Mouse (Mus musculus) CH12.LX (cell line): Measurements from ENCODE around the gene Loxl3. TPM values are rescaled to one million over a fixed set of nuclear protein-coding genes. Genes with fewer than 3 reads are reported as not detected.
A peak's percentile ranks its signal among the peaks of the same experiment; 100 is the strongest.

Source experiments
- DNase-seq: peaks from one replicate; pipeline ENCODE4 v3.0.0-alpha.2; 2013; ENCODE audit errors: extremely low read depth
- H3K27ac ChIP-seq: 2 replicates; pipeline ENCODE4 v1.5.1; 2012; ENCODE audit warnings: low read depth, mild to moderate bottlenecking, control low read depth, moderate library complexity; ENCODE audit not compliant: insufficient read depth
- H3K27me3 ChIP-seq: replicated peaks from 2 replicates; pipeline ENCODE3; 2012; ENCODE audit warnings: inconsistent platforms
- H3K36me3 ChIP-seq, 2 experiments: replicated peaks in 1 of 2; 2 replicates each; pipeline versions ENCODE3 to v1.6.1; 2012; ENCODE audit warnings: inconsistent platforms in 1 of 2, low read length in 1 of 2, mild to moderate bottlenecking in 1 of 2, mixed read lengths in 1 of 2, moderate library complexity in 1 of 2; ENCODE audit not compliant: control insufficient read depth in 1 of 2, insufficient read depth in 1 of 2
- H3K4me1 ChIP-seq, 2 experiments: 2 replicates each; pipeline ENCODE4 v1.6.1; 2012; ENCODE audit warnings: inconsistent platforms in 1 of 2, moderate library complexity in 1 of 2; ENCODE audit not compliant: insufficient read depth in 2 of 2, control insufficient read depth in 1 of 2
- H3K4me2 ChIP-seq: 2 replicates; pipeline ENCODE4 v1.6.1; 2012; ENCODE audit warnings: low read depth, mild to moderate bottlenecking, control low read depth; ENCODE audit not compliant: poor library complexity, insufficient read depth, severe bottlenecking
- H3K4me3 ChIP-seq, 3 experiments: fragments of 150-350 bp in 1 of 3; sonication (generic) in 1 of 3; replicated peaks in 1 of 3; 2 replicates each; pipeline versions ENCODE3 to v1.5.1; 2011 to 2012; ENCODE audit warnings: low read depth in 2 of 3, low read length in 2 of 3, mild to moderate bottlenecking in 2 of 3, moderate library complexity in 2 of 3, control low read depth in 1 of 3, improper control_type of control experiment in 1 of 3, inconsistent platforms in 1 of 3, mixed read lengths in 1 of 3; ENCODE audit not compliant: poor library complexity in 1 of 3
- H3K79me2 ChIP-seq: replicated peaks from 2 replicates; pipeline ENCODE4 v1.6.1; 2012; ENCODE audit warnings: mild to moderate bottlenecking, moderate library complexity; ENCODE audit not compliant: control insufficient read depth, poor library complexity, insufficient read depth, severe bottlenecking; ENCODE audit errors: extremely low read depth
- H3K9ac ChIP-seq: 2 replicates; pipeline ENCODE4 v1.6.1; 2012; ENCODE audit warnings: low read depth, mild to moderate bottlenecking, control low read depth, moderate library complexity; ENCODE audit not compliant: insufficient read depth
- H3K9me3 ChIP-seq: replicated peaks from 2 replicates; pipeline ENCODE3; 2012; ENCODE audit warnings: low read length, inconsistent platforms, mixed read lengths
- BHLHE40 ChIP-seq: IDR thresholded peaks from 2 replicates; pipeline ENCODE4 v1.6.1; 2011; ENCODE audit warnings: mild to moderate bottlenecking, low read depth, low read length, improper control_type of control experiment
- CHD1 ChIP-seq: IDR thresholded peaks from 2 replicates; pipeline ENCODE4 v1.6.1; 2012; ENCODE audit warnings: low read depth, low read length, improper control_type of control experiment, inconsistent platforms
- CHD2 ChIP-seq: IDR thresholded peaks from 2 replicates; pipeline ENCODE4 v1.6.1; 2011; ENCODE audit warnings: low read length, improper control_type of control experiment
- CTCF ChIP-seq, 2 experiments: IDR thresholded peaks in 1 of 2; conservative IDR thresholded peaks in 1 of 2; 2 replicates each; pipeline ENCODE4 v1.5.1; 2011 to 2012; ENCODE audit warnings: low read depth in 2 of 2, low read length in 2 of 2, improper control_type of control experiment in 1 of 2, inconsistent platforms in 1 of 2, mild to moderate bottlenecking in 1 of 2, moderate library complexity in 1 of 2
- ELF1 ChIP-seq: IDR thresholded peaks from 2 replicates; pipeline ENCODE4 v1.6.1; 2014; ENCODE audit warnings: low read depth, mild to moderate bottlenecking, inconsistent platforms, low read length, improper control_type of control experiment
- EP300 ChIP-seq: IDR thresholded peaks from 2 replicates; pipeline ENCODE4 v1.6.1; 2011; ENCODE audit warnings: low read length, improper control_type of control experiment
- ETS1 ChIP-seq: conservative IDR thresholded peaks from 2 replicates; pipeline ENCODE4 v1.6.1; 2012; ENCODE audit warnings: low read depth, mild to moderate bottlenecking, inconsistent platforms, low read length, improper control_type of control experiment, moderate library complexity
- GABPA ChIP-seq: IDR thresholded peaks from 2 replicates; pipeline ENCODE4 v1.6.1; 2012; ENCODE audit warnings: low read depth, low read length, improper control_type of control experiment, inconsistent platforms; ENCODE audit not compliant: insufficient replicate concordance
- HCFC1 ChIP-seq: IDR thresholded peaks from 2 replicates; pipeline ENCODE4 v1.6.1; 2012; ENCODE audit warnings: low read depth, mild to moderate bottlenecking, inconsistent platforms, low read length, improper control_type of control experiment
- IRF4 ChIP-seq: IDR thresholded peaks from 2 replicates; pipeline ENCODE4 v1.6.1; 2014; ENCODE audit warnings: low read depth, mild to moderate bottlenecking, inconsistent platforms, low read length, improper control_type of control experiment
- JUN ChIP-seq: IDR thresholded peaks from 2 replicates; pipeline ENCODE4 v1.6.1; 2011; ENCODE audit warnings: low read depth, mild to moderate bottlenecking, low read length, improper control_type of control experiment, moderate library complexity; ENCODE audit not compliant: insufficient read depth
- JUND ChIP-seq: conservative IDR thresholded peaks from 2 replicates; pipeline ENCODE4 v1.6.1; 2011; ENCODE audit warnings: low read depth, low read length, improper control_type of control experiment
- KAT2A ChIP-seq: IDR thresholded peaks from 2 replicates; pipeline ENCODE4 v1.6.1; 2012; ENCODE audit warnings: low read length, improper control_type of control experiment, inconsistent platforms; ENCODE audit not compliant: insufficient replicate concordance
- MAFK ChIP-seq: IDR thresholded peaks from 2 replicates; pipeline ENCODE4 v1.6.1; 2011; ENCODE audit warnings: low read length, improper control_type of control experiment; ENCODE audit not compliant: insufficient replicate concordance
- MAX ChIP-seq: IDR thresholded peaks from 2 replicates; pipeline ENCODE4 v1.6.1; 2011; ENCODE audit warnings: low read length, improper control_type of control experiment
- MAZ ChIP-seq: IDR thresholded peaks from 2 replicates; pipeline ENCODE4 v1.6.1; 2012; ENCODE audit warnings: low read depth, mild to moderate bottlenecking, inconsistent platforms, low read length, improper control_type of control experiment, moderate library complexity
- MEF2A ChIP-seq: IDR thresholded peaks from 2 replicates; pipeline ENCODE4 v1.6.1; 2014; ENCODE audit warnings: low read depth, mild to moderate bottlenecking, inconsistent platforms, low read length, improper control_type of control experiment, borderline replicate concordance
- MYC ChIP-seq: IDR thresholded peaks from 2 replicates; pipeline ENCODE4 v1.6.1; 2011; ENCODE audit warnings: low read depth, mild to moderate bottlenecking, improper control_type of control experiment, low read length
- NELFE ChIP-seq: IDR thresholded peaks from 2 replicates; pipeline ENCODE4 v1.6.1; 2011; ENCODE audit warnings: low read depth, low read length, improper control_type of control experiment
- POLR2A ChIP-seq: IDR thresholded peaks from 2 replicates; pipeline ENCODE4 v1.6.1; 2011; ENCODE audit warnings: low read depth, mild to moderate bottlenecking, improper control_type of control experiment, low read length
- POLR2AphosphoS2 ChIP-seq: IDR thresholded peaks from 2 replicates; pipeline ENCODE4 v1.6.1; 2011; ENCODE audit warnings: low read depth, low read length, improper control_type of control experiment
- RAD21 ChIP-seq: IDR thresholded peaks from 2 replicates; pipeline ENCODE4 v1.6.1; 2011; ENCODE audit warnings: low read depth, mild to moderate bottlenecking, low read length, improper control_type of control experiment, moderate library complexity
- RCOR1 ChIP-seq: conservative IDR thresholded peaks from 2 replicates; pipeline ENCODE4 v1.6.1; 2012; ENCODE audit warnings: low read depth, mild to moderate bottlenecking, inconsistent platforms, low read length, improper control_type of control experiment
- SIN3A ChIP-seq: IDR thresholded peaks from 2 replicates; pipeline ENCODE4 v1.6.1; 2012; ENCODE audit warnings: low read length, improper control_type of control experiment, inconsistent platforms
- SMC3 ChIP-seq: IDR thresholded peaks from 2 replicates; pipeline ENCODE4 v1.6.1; 2011; ENCODE audit warnings: low read depth, low read length, improper control_type of control experiment
- TBP ChIP-seq: conservative IDR thresholded peaks from 2 replicates; pipeline ENCODE4 v1.6.1; 2011; ENCODE audit warnings: low read depth, low read length, improper control_type of control experiment
- UBTF ChIP-seq: IDR thresholded peaks from 2 replicates; pipeline ENCODE4 v1.6.1; 2012; ENCODE audit warnings: low read depth, mild to moderate bottlenecking, inconsistent platforms, low read length, improper control_type of control experiment, moderate library complexity
- USF1 ChIP-seq: IDR thresholded peaks from 2 replicates; pipeline ENCODE4 v1.6.1; 2014; ENCODE audit warnings: low read depth, mild to moderate bottlenecking, inconsistent platforms, low read length, improper control_type of control experiment
- USF2 ChIP-seq: conservative IDR thresholded peaks from 2 replicates; pipeline ENCODE4 v1.6.1; 2011; ENCODE audit warnings: low read depth, low read length, improper control_type of control experiment
- ZC3H11A ChIP-seq: IDR thresholded peaks from 2 replicates; pipeline ENCODE4 v1.6.1; 2012; ENCODE audit warnings: low read depth, mild to moderate bottlenecking, inconsistent platforms, low read length, improper control_type of control experiment
- ZKSCAN1 ChIP-seq: IDR thresholded peaks from 2 replicates; pipeline ENCODE4 v1.6.1; 2012; ENCODE audit warnings: low read depth, inconsistent platforms, low read length, improper control_type of control experiment, borderline replicate concordance
- ZMIZ1 ChIP-seq: IDR thresholded peaks from 2 replicates; pipeline ENCODE4 v1.6.1; 2012; ENCODE audit warnings: low read depth, mild to moderate bottlenecking, inconsistent platforms, low read length, improper control_type of control experiment
- dilution Hi-C: fragments of 300-500 bp; cut with MboI; formaldehyde crosslinking; loops from 2 replicates; pipeline ENCODE4 v1.14.3; 2020; ENCODE audit warnings: low sequenced_read_pairs; ENCODE audit not compliant: extremely low pct_unique_long_range_greater_than_20kb, extremely low pct_ligation_motif_present
- in situ Hi-C: fragments of 300-500 bp; cut with MboI; formaldehyde crosslinking; loops from 3 replicates; pipeline ENCODE4 v1.14.3; 2019; ENCODE audit warnings: low sequenced_read_pairs, low pct_ligation_motif_present, low pct_unique_long_range_greater_than_20kb, mixed read lengths
- polyA plus RNA-seq: library from polyadenylated mRNA; unstranded; fragments of >175 nt; gene quantifications from 2 replicates; pipeline ENCODE4 v1.2.1, GENCODE M21; 2012; ENCODE audit warnings: low read depth; ENCODE audit not compliant: insufficient read length
- total RNA-seq, 2 experiments: library from RNA; depleted of rRNA; stranded (reverse); fragments of 300-350 nt in 1 of 2; fragments of >200 nt in 1 of 2; gene quantifications; 2 replicates each; pipeline ENCODE4 v1.2.3; 2012 to 2014

Loxl3 gene
- total and polyA plus RNA-seq, 3 experiments, result 0.05 to 0.93 (median 0.74) TPM

- TF ChIP-seq GABPA (peak; percentile 69; the same call in 1 of the 2 replicates), MEF2A (peak; percentile 83; the same call in 1 of the 2 replicates), HCFC1 (peak; percentile 97), CHD2 (no peak; the same call in 1 of the 2 replicates), JUN (no peak)
These were observed 20.3 kb downstream of the Loxl3 start, which contains the start of gene Aup1 (continued) for GRCm38 (mm10) chr6:83054074-83054851.

DNA sequence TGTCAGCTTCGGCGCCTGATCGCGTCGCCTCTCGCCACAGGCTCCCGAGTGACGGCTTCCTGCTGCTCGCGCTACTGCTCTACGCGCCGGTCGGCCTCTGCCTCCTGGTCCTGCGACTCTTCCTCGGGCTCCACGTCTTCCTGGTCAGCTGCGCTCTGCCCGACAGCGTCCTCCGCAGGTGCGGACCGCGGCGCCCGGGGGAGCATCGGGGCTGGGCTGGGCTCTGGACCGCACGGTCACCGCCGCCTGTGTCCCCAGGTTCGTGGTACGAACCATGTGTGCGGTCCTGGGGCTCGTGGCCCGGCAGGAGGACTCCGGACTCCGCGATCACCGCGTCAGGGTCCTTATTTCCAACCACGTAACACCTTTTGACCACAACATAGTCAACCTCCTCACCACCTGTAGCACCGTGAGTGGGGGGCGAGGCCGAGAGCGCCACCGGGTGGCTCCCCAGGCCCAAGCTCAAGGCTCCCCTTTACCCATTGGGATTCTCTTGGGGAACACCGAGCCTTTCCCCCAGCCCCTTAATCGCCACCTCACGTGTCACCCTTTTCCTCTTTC lies 21.0 kb downstream of the Loxl3 start, which contains the start of gene Htra2:
Htra2 (minus strand) TSS at position 403 of the 561 bp plus-strand sequence.
- dilution Hi-C loops, result no loop called here
- in situ Hi-C loops, result no loop called here
- Histone ChIP-seq H3K27ac (peak within 1 kb of the TSS; percentile 73), H3K9me3 (no peaks in the 10 kb centered on the region), H3K9ac (peak within 1 kb of the TSS; percentile 93), H3K4me1 (peaks cover 8 to 43% of the 10 kb centered on the region in 2 experiments), H3K27me3 (no peaks in the 10 kb centered on the region), H3K79me2 (peaks cover 38% of the 10 kb centered on the region), H3K4me2 (peak within 1 kb of the TSS; percentile 93), H3K4me3 (peak within 1 kb of the TSS; percentile 88 to 98 (median 96)), H3K36me3 (peaks cover 36 to 69% of the 10 kb centered on the region in 2 experiments)
- no peak for DNase-seq
- no peak for TF ChIP-seq USF2
- TF ChIP-seq SIN3A, result peak; percentile 2; the same call in 1 of the 2 replicates
- no peak for TF ChIP-seq TBP
- TF ChIP-seq SMC3, result peak; percentile 72
- no peak for TF ChIP-seq HCFC1
- TF ChIP-seq UBTF, result 0 out of 2 replicates have a peak, but pooled peaks have one; percentile 13
- peak; percentile 41 for TF ChIP-seq RAD21
- peak; percentile 75 for TF ChIP-seq MAX
- no peak for TF ChIP-seq ZKSCAN1
- no peak for TF ChIP-seq GABPA
- no peak for TF ChIP-seq KAT2A
- TF ChIP-seq POLR2A, result no peak
- no peak for TF ChIP-seq EP300
- TF ChIP-seq CTCF (conservative IDR thresholded peaks at IDR 0.05 in 1 of 2, IDR thresholded peaks at IDR 0.05 in 1 of 2; ENCODE audit: low read depth in 2 of 2, low read length in 2 of 2), result peak in 1 of 2 experiments; percentile 63; a peak in 2 of 4 replicates
- no peak for TF ChIP-seq ETS1
- no peak for TF ChIP-seq USF1
- no peak for TF ChIP-seq CHD2
- TF ChIP-seq IRF4, result peak; percentile 35; the same call in 1 of the 2 replicates
- no peak for TF ChIP-seq RCOR1
- no peak for TF ChIP-seq NELFE
- no peak for TF ChIP-seq POLR2AphosphoS2
- TF ChIP-seq MYC, result no peak; the same call in 1 of the 2 replicates
- 0 out of 2 replicates have a peak, but pooled peaks have one; percentile 12 for TF ChIP-seq BHLHE40
- no peak for TF ChIP-seq CHD1
- TF ChIP-seq MAZ, result no peak
- TF ChIP-seq MAFK, result no peak
- no peak for TF ChIP-seq JUN
- TF ChIP-seq ELF1, result no peak
- no peak for TF ChIP-seq ZMIZ1
- TF ChIP-seq JUND, result no peak
- no peak for TF ChIP-seq ZC3H11A
